Mouse (Mus musculus): ENCODE data around the gene Papln. TPM values are rescaled to one million over a fixed set of nuclear protein-coding genes. Genes with fewer than 3 reads are reported as not detected.

The Papln gene
- polyA plus RNA-seq, 1 experiment = 0.21 TPM

DNA sequence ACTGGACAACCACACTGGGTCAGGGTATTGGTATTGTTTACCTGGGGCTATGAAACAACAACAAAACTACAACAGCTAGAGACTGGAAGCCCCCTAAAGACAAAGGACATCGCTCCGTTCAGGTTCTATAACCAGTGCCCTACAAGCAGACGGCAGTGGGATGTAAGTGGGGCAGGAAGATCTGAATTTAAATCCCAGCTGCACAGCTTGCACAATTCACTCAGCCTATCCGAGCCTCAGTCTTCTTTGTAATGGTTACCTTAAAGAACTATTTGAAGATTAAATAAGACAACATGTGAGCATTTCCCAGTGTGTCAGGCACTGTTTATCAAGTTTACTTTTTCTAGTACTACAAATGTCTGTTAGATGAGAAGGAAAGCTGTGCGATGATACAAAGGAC lies 34.9 kb downstream of the Papln start:
- TF ChIP-seq CTCF (IDR thresholded peaks at IDR 0.05; ENCODE audit: borderline replicate concordance, insufficient read depth, low read length) = no peak
- no peak for TF ChIP-seq POLR2A (IDR thresholded peaks at IDR 0.05; ENCODE audit: low read depth, low read length)
- H3K4me1 ChIP-seq (ENCODE audit: control insufficient read depth, insufficient read depth, low read length) = no peaks in the 10 kb centered on the region
- H3K27ac ChIP-seq (ENCODE audit: insufficient read depth, low read length) = no peak overlapping the region
- no peak overlapping the region for H3K4me3 ChIP-seq (ENCODE audit: insufficient read depth, low read length)

- TF ChIP-seq POLR2A (IDR thresholded peaks at IDR 0.05; ENCODE audit: low read depth, low read length) (no peak), CTCF (IDR thresholded peaks at IDR 0.05; ENCODE audit: borderline replicate concordance, insufficient read depth, low read length) (no peak)
- no peak overlapping the region for H3K27ac ChIP-seq (ENCODE audit: insufficient read depth, low read length)
- no peak overlapping the region for H3K4me3 ChIP-seq (ENCODE audit: insufficient read depth, low read length)
- H3K4me1 ChIP-seq (ENCODE audit: control insufficient read depth, insufficient read depth, low read length) = no peaks in the 10 kb centered on the region
Measured at GRCm38 (mm10) chr12:83800943-83801342, 37.5 kb downstream of the Papln start.

- Histone ChIP-seq H3K4me3 (ENCODE audit: insufficient read depth, low read length) (no peak overlapping the region), H3K4me1 (ENCODE audit: control insufficient read depth, insufficient read depth, low read length) (no peaks in the 10 kb centered on the region), H3K27ac (ENCODE audit: insufficient read depth, low read length) (no peak overlapping the region)
- TF ChIP-seq POLR2A (IDR thresholded peaks at IDR 0.05; ENCODE audit: low read depth, low read length) (no peak), CTCF (IDR thresholded peaks at IDR 0.05; ENCODE audit: borderline replicate concordance, insufficient read depth, low read length) (no peak)
Measured at GRCm38 (mm10) chr12:83803641-83804040, 40.2 kb downstream of the Papln start.

DNA sequence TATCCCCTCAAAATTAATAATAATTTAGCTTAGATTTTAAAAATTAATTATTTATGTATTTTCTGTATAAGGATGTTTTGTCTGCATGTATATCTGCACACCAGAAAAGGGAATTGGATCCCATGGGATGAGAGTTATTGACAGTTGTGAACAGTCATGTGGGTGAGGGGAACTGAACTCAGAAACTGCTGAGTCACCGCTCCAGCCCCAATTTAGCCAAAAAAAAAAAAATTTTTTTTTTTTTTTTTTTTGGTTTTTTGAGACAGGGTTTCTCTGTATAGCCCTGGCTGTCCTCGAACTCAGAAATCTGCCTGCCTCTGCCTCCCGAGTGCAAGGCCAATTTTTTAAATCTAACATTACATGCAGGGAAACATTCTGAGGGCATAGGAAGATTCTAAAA lies 48.5 kb downstream of the Papln start:
- no peaks in the 10 kb centered on the region for H3K4me1 ChIP-seq (ENCODE audit: control insufficient read depth, insufficient read depth, low read length)
- H3K27ac ChIP-seq (ENCODE audit: insufficient read depth, low read length) = no peak overlapping the region
- no peak overlapping the region for H3K4me3 ChIP-seq (ENCODE audit: insufficient read depth, low read length)
- TF ChIP-seq CTCF (IDR thresholded peaks at IDR 0.05; ENCODE audit: borderline replicate concordance, insufficient read depth, low read length) (no peak), POLR2A (IDR thresholded peaks at IDR 0.05; ENCODE audit: low read depth, low read length) (no peak)

- Histone ChIP-seq H3K27ac (ENCODE audit: insufficient read depth, low read length) (peak overlapping the region; percentile 23; the same call in 1 of the 2 replicates), H3K4me3 (ENCODE audit: insufficient read depth, low read length) (no peak overlapping the region), H3K4me1 (ENCODE audit: control insufficient read depth, insufficient read depth, low read length) (no peaks in the 10 kb centered on the region)
- TF ChIP-seq CTCF (IDR thresholded peaks at IDR 0.05; ENCODE audit: borderline replicate concordance, insufficient read depth, low read length) (no peak), POLR2A (IDR thresholded peaks at IDR 0.05; ENCODE audit: low read depth, low read length) (no peak)
Measured at GRCm38 (mm10) chr12:83816616-83817015, 53.2 kb downstream of the Papln start.

DNA sequence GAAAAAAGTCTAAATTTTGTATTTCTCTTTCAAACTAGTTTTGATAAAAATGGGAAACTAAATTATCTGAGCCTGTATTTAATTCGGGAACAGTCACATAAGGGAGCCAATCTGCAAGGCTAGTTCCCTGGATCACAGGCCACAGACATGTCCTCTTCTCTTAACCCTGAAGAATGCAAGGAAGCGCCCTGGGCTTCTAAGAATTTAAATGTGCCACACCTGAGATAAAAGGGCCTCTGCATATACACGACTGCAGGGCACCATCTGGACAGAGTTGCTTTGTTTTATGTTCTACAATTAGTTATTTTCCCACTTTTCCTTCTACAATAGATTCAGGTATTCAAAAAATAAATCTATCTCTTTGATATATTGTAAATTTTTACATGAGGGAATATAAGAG lies 67.0 kb downstream of the Papln start:
- no peak overlapping the region for H3K4me3 ChIP-seq (ENCODE audit: insufficient read depth, low read length)
- no peak for TF ChIP-seq CTCF (IDR thresholded peaks at IDR 0.05; ENCODE audit: borderline replicate concordance, insufficient read depth, low read length)

DNA sequence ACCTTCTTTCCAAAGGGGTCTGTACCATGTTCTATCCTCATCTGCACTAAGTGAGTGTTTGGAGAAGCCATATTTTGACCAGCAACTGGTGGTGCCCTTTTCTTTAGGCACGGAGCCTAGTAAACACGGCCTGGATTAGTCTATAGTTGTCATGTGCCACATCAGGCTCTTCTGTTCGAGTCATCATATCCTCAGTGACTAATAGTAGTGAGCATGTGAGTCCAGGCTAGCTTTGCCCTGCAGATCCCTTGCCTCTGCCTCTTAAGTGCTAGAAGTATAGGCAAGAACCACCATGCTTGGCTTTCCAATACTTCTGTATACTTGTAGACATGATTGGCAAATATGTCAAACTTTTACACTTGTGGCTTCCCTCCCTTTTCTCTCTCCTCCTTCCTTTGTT lies 70.5 kb downstream of the Papln start:
- no peak overlapping the region for H3K4me3 ChIP-seq (ENCODE audit: insufficient read depth, low read length)
- H3K4me1 ChIP-seq (ENCODE audit: control insufficient read depth, insufficient read depth, low read length) = no peaks in the 10 kb centered on the region
- no peak overlapping the region for H3K27ac ChIP-seq (ENCODE audit: insufficient read depth, low read length)
- TF ChIP-seq CTCF (IDR thresholded peaks at IDR 0.05; ENCODE audit: borderline replicate concordance, insufficient read depth, low read length) (no peak), POLR2A (IDR thresholded peaks at IDR 0.05; ENCODE audit: low read depth, low read length) (no peak)

More for the DNA sequence above, 67.0 kb downstream of the Papln start:
- Histone ChIP-seq H3K4me1 (ENCODE audit: control insufficient read depth, insufficient read depth, low read length) (no peaks in the 10 kb centered on the region), H3K27ac (ENCODE audit: insufficient read depth, low read length) (no peak overlapping the region)

GRCm38 (mm10) chr12:83841409-83842190 lies 78.2 kb downstream of the Papln start:
- Histone ChIP-seq H3K27ac (ENCODE audit: insufficient read depth, low read length) (no peak overlapping the region), H3K4me3 (ENCODE audit: insufficient read depth, low read length) (no peak overlapping the region), H3K4me1 (ENCODE audit: control insufficient read depth, insufficient read depth, low read length) (no peaks in the 10 kb centered on the region)
- TF ChIP-seq CTCF (IDR thresholded peaks at IDR 0.05; ENCODE audit: borderline replicate concordance, insufficient read depth, low read length) (no peak), POLR2A (IDR thresholded peaks at IDR 0.05; ENCODE audit: low read depth, low read length) (no peak)

Other genes starting within 250 kb of the Papln start
- gene Dcaf4, start 243.2 kb upstream of the Papln start, polyA plus RNA-seq (2011; ENCODE audit: insufficient read length, low read depth, missing spikeins) = 19.9 and 21.6 TPM in 2 replicates
- 26.7 and 31.1 TPM in 2 replicates for gene Zfyve1, start 166.4 kb upstream of the Papln start, polyA plus RNA-seq (2011; ENCODE audit: insufficient read length, low read depth, missing spikeins)
- gene Rbm25, start 132.4 kb upstream of the Papln start, polyA plus RNA-seq (2011; ENCODE audit: insufficient read length, low read depth, missing spikeins) = 149 and 152 TPM in 2 replicates
- 58.7 and 62.1 TPM in 2 replicates for gene Psen1, start 75.5 kb upstream of the Papln start, polyA plus RNA-seq (2011; ENCODE audit: insufficient read length, low read depth, missing spikeins)
- gene Numb, start 158.3 kb downstream of the Papln start, polyA plus RNA-seq (2011; ENCODE audit: insufficient read length, low read depth, missing spikeins) = 23.6 and 26.7 TPM in 2 replicates
- 6.5 and 6.7 TPM in 2 replicates for gene Riox1, start 187.0 kb downstream of the Papln start, polyA plus RNA-seq (2011; ENCODE audit: insufficient read length, low read depth, missing spikeins)
- gene Heatr4, start 221.2 kb downstream of the Papln start, polyA plus RNA-seq (2011; ENCODE audit: insufficient read length, low read depth, missing spikeins) = not detected in 2 replicates
- 19.7 and 28.9 TPM in 2 replicates for gene Acot2, start 224.2 kb downstream of the Papln start, polyA plus RNA-seq (2011; ENCODE audit: insufficient read length, low read depth, missing spikeins)
- gene Acot1, start 245.9 kb downstream of the Papln start, polyA plus RNA-seq (2011; ENCODE audit: insufficient read length, low read depth, missing spikeins) = 7.0 and 12.4 TPM in 2 replicates